Mouse (Mus musculus): ENCODE measurements at regions not wholly inside any gene's neighbourhood (a gene's known extent, or its start where the extent isn't known, plus 50 kb on each side); places are given as distances from the start of the nearest gene placed in this dataset.

- no peak overlapping the region for H3K4me3 ChIP-seq
- no peaks in the 10 kb centered on the region for H3K36me3 ChIP-seq (ENCODE audit: control insufficient read depth, insufficient read depth)
- H3K27me3 ChIP-seq (ENCODE audit: control insufficient read depth, insufficient read depth, insufficient read length), result no peaks in the 10 kb centered on the region
- no peak for TF ChIP-seq TCF12 (IDR thresholded peaks at IDR 0.05; ENCODE audit: insufficient read depth, poor library complexity, severe bottlenecking)
- TF ChIP-seq SRF (IDR thresholded peaks at IDR 0.05; ENCODE audit: control insufficient read depth, insufficient read length, low read depth), result no peak
- TF ChIP-seq CEBPB (IDR thresholded peaks at IDR 0.05; ENCODE audit: insufficient read depth, poor library complexity, severe bottlenecking), result no peak
- no peak for TF ChIP-seq POLR2AphosphoS2 (IDR thresholded peaks at IDR 0.05; ENCODE audit: insufficient read length, low read depth)
- TF ChIP-seq MYOD1 (IDR thresholded peaks at IDR 0.05; ENCODE audit: control insufficient read depth in 1 of 3, insufficient read length in 2 of 3, low read depth in 2 of 3), result no peak
- no peak for TF ChIP-seq USF1 (IDR thresholded peaks at IDR 0.05; ENCODE audit: low read depth)
- TF ChIP-seq MYOG (IDR thresholded peaks at IDR 0.05; ENCODE audit: control insufficient read depth in 1 of 3, insufficient read depth in 1 of 3, insufficient read length in 2 of 3, low read depth in 2 of 3), result no peak
- no peak for TF ChIP-seq REST (IDR thresholded peaks at IDR 0.05; ENCODE audit: insufficient read depth, insufficient read length)
- TF ChIP-seq E2F4 (IDR thresholded peaks at IDR 0.05; ENCODE audit: insufficient read depth), result no peak
- H3ac ChIP-seq (ENCODE audit: control insufficient read depth, insufficient read length), result no peak overlapping the region
- H3K79me2 ChIP-seq (ENCODE audit: control insufficient read depth, insufficient read depth), result no peaks in the 10 kb centered on the region
- no peak overlapping the region for H3K4me2 ChIP-seq (ENCODE audit: low read depth)
Measured at GRCm38 (mm10) chr19:54733938-54734337, 393.1 kb downstream of the Gpam start.

- no peaks in the 10 kb centered on the region for H3K79me2 ChIP-seq (ENCODE audit: control insufficient read depth, insufficient read depth)
- H3K36me3 ChIP-seq (ENCODE audit: control insufficient read depth, insufficient read depth), result no peaks in the 10 kb centered on the region
- TF ChIP-seq MYOG (IDR thresholded peaks at IDR 0.05; ENCODE audit: control insufficient read depth in 1 of 3, insufficient read depth in 1 of 3, insufficient read length in 2 of 3, low read depth in 2 of 3), result no peak
- TF ChIP-seq CEBPB (IDR thresholded peaks at IDR 0.05; ENCODE audit: insufficient read depth, poor library complexity, severe bottlenecking), result no peak
- TF ChIP-seq USF1 (IDR thresholded peaks at IDR 0.05; ENCODE audit: low read depth), result no peak
- TF ChIP-seq TCF12 (IDR thresholded peaks at IDR 0.05; ENCODE audit: insufficient read depth, poor library complexity, severe bottlenecking), result no peak
- no peak for TF ChIP-seq REST (IDR thresholded peaks at IDR 0.05; ENCODE audit: insufficient read depth, insufficient read length)
- no peak for TF ChIP-seq SRF (IDR thresholded peaks at IDR 0.05; ENCODE audit: control insufficient read depth, insufficient read length, low read depth)
- no peak for TF ChIP-seq E2F4 (IDR thresholded peaks at IDR 0.05; ENCODE audit: insufficient read depth)
- no peak for TF ChIP-seq MAX (IDR thresholded peaks at IDR 0.05; ENCODE audit: low read depth)
- no peak for TF ChIP-seq POLR2A (IDR thresholded peaks at IDR 0.05; ENCODE audit: insufficient read length, low read depth)
- no peak for TF ChIP-seq POLR2AphosphoS2 (IDR thresholded peaks at IDR 0.05; ENCODE audit: insufficient read length, low read depth)
- TF ChIP-seq MYOD1 (IDR thresholded peaks at IDR 0.05; ENCODE audit: control insufficient read depth in 1 of 3, insufficient read length in 2 of 3, low read depth in 2 of 3), result no peak
- TF ChIP-seq TCF3 (IDR thresholded peaks at IDR 0.05; ENCODE audit: insufficient read length, low read depth), result no peak
- H3K27me3 ChIP-seq (ENCODE audit: control insufficient read depth, insufficient read depth, insufficient read length), result no peaks in the 10 kb centered on the region
- no peak overlapping the region for H3K4me2 ChIP-seq (ENCODE audit: low read depth)
- H3ac ChIP-seq (ENCODE audit: control insufficient read depth, insufficient read length), result no peak overlapping the region
- H3K4me3 ChIP-seq, result no peak overlapping the region
Measured at GRCm38 (mm10) chr19:54731749-54732148, 395.3 kb downstream of the Gpam start.

- TF ChIP-seq MYOG (IDR thresholded peaks at IDR 0.05; ENCODE audit: control insufficient read depth in 1 of 3, insufficient read depth in 1 of 3, insufficient read length in 2 of 3, low read depth in 2 of 3) (no peak), E2F4 (IDR thresholded peaks at IDR 0.05; ENCODE audit: insufficient read depth) (no peak)
- H3K36me3 ChIP-seq (ENCODE audit: control insufficient read depth, insufficient read depth), result no peaks in the 10 kb centered on the region
- no peak overlapping the region for H3K4me3 ChIP-seq
- no peaks in the 10 kb centered on the region for H3K27me3 ChIP-seq (ENCODE audit: control insufficient read depth, insufficient read depth, insufficient read length)
- H3K4me2 ChIP-seq (ENCODE audit: low read depth), result no peak overlapping the region
- H3ac ChIP-seq (ENCODE audit: control insufficient read depth, insufficient read length), result no peak overlapping the region
- no peaks in the 10 kb centered on the region for H3K79me2 ChIP-seq (ENCODE audit: control insufficient read depth, insufficient read depth)
Measured at GRCm38 (mm10) chr19:54731315-54731714, 395.7 kb downstream of the Gpam start.

GRCm38 (mm10) chr19:54730801-54731200 is 396.2 kb downstream of the Gpam start:
- no peak overlapping the region for H3K4me3 ChIP-seq
- no peak for TF ChIP-seq E2F4 (IDR thresholded peaks at IDR 0.05; ENCODE audit: insufficient read depth)
- TF ChIP-seq MYOG (IDR thresholded peaks at IDR 0.05; ENCODE audit: control insufficient read depth in 1 of 3, insufficient read depth in 1 of 3, insufficient read length in 2 of 3, low read depth in 2 of 3), result no peak
- TF ChIP-seq POLR2AphosphoS2 (IDR thresholded peaks at IDR 0.05; ENCODE audit: insufficient read length, low read depth), result no peak
- no peak for TF ChIP-seq SRF (IDR thresholded peaks at IDR 0.05; ENCODE audit: control insufficient read depth, insufficient read length, low read depth)
- no peak for TF ChIP-seq POLR2A (IDR thresholded peaks at IDR 0.05; ENCODE audit: insufficient read length, low read depth)
- TF ChIP-seq CEBPB (IDR thresholded peaks at IDR 0.05; ENCODE audit: insufficient read depth, poor library complexity, severe bottlenecking), result no peak
- no peak for TF ChIP-seq USF1 (IDR thresholded peaks at IDR 0.05; ENCODE audit: low read depth)
- TF ChIP-seq MYOD1 (IDR thresholded peaks at IDR 0.05; ENCODE audit: control insufficient read depth in 1 of 3, insufficient read length in 2 of 3, low read depth in 2 of 3), result no peak
- TF ChIP-seq REST (IDR thresholded peaks at IDR 0.05; ENCODE audit: insufficient read depth, insufficient read length), result no peak
- TF ChIP-seq TCF12 (IDR thresholded peaks at IDR 0.05; ENCODE audit: insufficient read depth, poor library complexity, severe bottlenecking), result no peak
- no peak for TF ChIP-seq TCF3 (IDR thresholded peaks at IDR 0.05; ENCODE audit: insufficient read length, low read depth)
- TF ChIP-seq MAX (IDR thresholded peaks at IDR 0.05; ENCODE audit: low read depth), result no peak
- no peak overlapping the region for H3K4me2 ChIP-seq (ENCODE audit: low read depth)
- H3K79me2 ChIP-seq (ENCODE audit: control insufficient read depth, insufficient read depth), result no peaks in the 10 kb centered on the region
- H3K27me3 ChIP-seq (ENCODE audit: control insufficient read depth, insufficient read depth, insufficient read length), result no peaks in the 10 kb centered on the region
- no peaks in the 10 kb centered on the region for H3K36me3 ChIP-seq (ENCODE audit: control insufficient read depth, insufficient read depth)
- H3ac ChIP-seq (ENCODE audit: control insufficient read depth, insufficient read length), result no peak overlapping the region

- Histone ChIP-seq H3K4me3 (no peak overlapping the region), H3K79me2 (ENCODE audit: control insufficient read depth, insufficient read depth) (no peaks in the 10 kb centered on the region), H3K27me3 (ENCODE audit: control insufficient read depth, insufficient read depth, insufficient read length) (no peaks in the 10 kb centered on the region), H3K36me3 (ENCODE audit: control insufficient read depth, insufficient read depth) (no peaks in the 10 kb centered on the region), H3K4me2 (ENCODE audit: low read depth) (no peak overlapping the region), H3ac (ENCODE audit: control insufficient read depth, insufficient read length) (no peak overlapping the region)
- TF ChIP-seq POLR2AphosphoS2 (IDR thresholded peaks at IDR 0.05; ENCODE audit: insufficient read length, low read depth), result no peak
- no peak for TF ChIP-seq POLR2A (IDR thresholded peaks at IDR 0.05; ENCODE audit: insufficient read length, low read depth)
Measured at GRCm38 (mm10) chr19:54730296-54730695, 396.7 kb downstream of the Gpam start.

Measured in myocyte (in vitro differentiated cells).